Mouse (Mus musculus): Measurements from ENCODE around the gene Emsy. TPM values are rescaled to one million over a fixed set of nuclear protein-coding genes. Genes with fewer than 3 reads are reported as not detected.

Gene Emsy
- total and polyA plus RNA-seq, 3 experiments = 3.6 to 201 (median 57.2) TPM

DNA sequence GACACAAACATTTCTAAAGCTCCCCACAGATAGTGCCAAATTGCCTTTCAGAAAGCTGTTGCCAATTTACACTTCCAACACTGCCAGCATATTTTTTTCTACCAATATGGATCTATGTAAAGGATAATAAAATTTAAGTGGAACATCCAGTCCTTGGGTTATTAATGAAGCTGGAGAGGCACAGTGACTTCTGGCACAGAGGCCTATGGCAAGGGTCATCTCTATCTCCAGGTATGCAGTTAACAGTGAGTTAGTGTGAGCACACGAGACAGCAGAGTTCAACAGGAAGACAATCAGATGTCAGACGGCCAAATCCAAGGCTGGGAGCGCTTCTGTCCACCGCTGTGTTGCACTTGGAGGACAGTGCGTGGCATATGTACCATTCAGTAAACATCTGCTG is 41.5 kb upstream of the Emsy start:
- ATAC-seq (ENCODE audit: extremely low read depth, insufficient number of reproducible peaks, low FRiP score, poor library complexity, severe bottlenecking) (no peak), DNase-seq (ENCODE audit: low spot score) (no peak)
- Histone ChIP-seq H3K4me3 (ENCODE audit: low read depth, low read length) (no peak overlapping the region), H3K4me1 (ENCODE audit: insufficient read depth, low read depth, low read length) (peaks cover 30% of the 10 kb centered on the region), H3K36me3 (replicated peaks) (peaks cover 25% of the 10 kb centered on the region), H3K9me3 (replicated peaks) (no peaks in the 10 kb centered on the region), H3K27me3 (ENCODE audit: insufficient read depth, low read length) (no peaks in the 10 kb centered on the region)
- TF ChIP-seq GATA1 (IDR thresholded peaks at IDR 0.05; ENCODE audit: borderline replicate concordance, low read length) (no peak), CTCF (IDR thresholded peaks at IDR 0.05; ENCODE audit: low read depth, low read length) (no peak), TAL1 (conservative IDR thresholded peaks at IDR 0.05; ENCODE audit: low read depth, low read length) (no peak), POLR2AphosphoS5 (IDR thresholded peaks at IDR 0.05; ENCODE audit: insufficient replicate concordance, low read depth, low read length) (no peak), GATA2 (IDR thresholded peaks at IDR 0.05; ENCODE audit: borderline replicate concordance, low read depth, low read length) (no peak)

- no peak for ATAC-seq (ENCODE audit: extremely low read depth, insufficient number of reproducible peaks, low FRiP score, poor library complexity, severe bottlenecking)
- TF ChIP-seq POLR2AphosphoS5 (IDR thresholded peaks at IDR 0.05; ENCODE audit: insufficient replicate concordance, low read depth, low read length) = no peak
- no peak for TF ChIP-seq TAL1 (conservative IDR thresholded peaks at IDR 0.05; ENCODE audit: low read depth, low read length)
- TF ChIP-seq GATA1 (IDR thresholded peaks at IDR 0.05; ENCODE audit: borderline replicate concordance, low read length) = no peak
- no peak for TF ChIP-seq GATA2 (IDR thresholded peaks at IDR 0.05; ENCODE audit: borderline replicate concordance, low read depth, low read length)
- no peak for TF ChIP-seq CTCF (IDR thresholded peaks at IDR 0.05; ENCODE audit: low read depth, low read length)
- peaks cover 25% of the 10 kb centered on the region for H3K36me3 ChIP-seq (replicated peaks)
- peaks cover 35% of the 10 kb centered on the region for H3K4me1 ChIP-seq (ENCODE audit: insufficient read depth, low read depth, low read length)
- DNase-seq (ENCODE audit: low spot score) = no peak
- no peaks in the 10 kb centered on the region for H3K9me3 ChIP-seq (replicated peaks)
- no peak overlapping the region for H3K4me3 ChIP-seq (ENCODE audit: low read depth, low read length)
- no peaks in the 10 kb centered on the region for H3K27me3 ChIP-seq (ENCODE audit: insufficient read depth, low read length)
Measured at GRCm38 (mm10) chr7:98697496-98697895, 40.9 kb upstream of the Emsy start.

DNA sequence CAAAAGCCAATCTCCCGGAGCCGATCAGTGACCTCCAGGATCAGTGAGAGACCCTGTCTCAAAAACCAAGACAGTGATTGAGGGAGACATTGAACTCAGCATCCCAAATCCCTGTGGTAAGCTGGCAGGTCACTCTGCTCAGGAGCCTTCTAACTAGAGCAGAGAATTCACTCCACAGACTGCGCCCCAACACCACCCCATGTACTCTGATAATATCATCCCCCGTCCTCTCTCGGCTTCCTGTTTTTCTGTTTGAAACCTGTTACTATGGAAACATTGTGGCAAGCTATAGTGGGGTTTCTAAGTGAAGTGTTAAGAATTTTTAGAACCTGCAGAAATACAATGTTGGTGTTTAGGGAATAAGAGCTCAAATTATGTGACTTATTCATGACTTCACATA is 37.5 kb upstream of the Emsy start:
- Histone ChIP-seq H3K9me3 (replicated peaks) (no peaks in the 10 kb centered on the region), H3K27me3 (ENCODE audit: insufficient read depth, low read length) (no peaks in the 10 kb centered on the region), H3K36me3 (replicated peaks) (peaks cover 3% of the 10 kb centered on the region), H3K4me1 (ENCODE audit: insufficient read depth, low read depth, low read length) (peaks cover 37% of the 10 kb centered on the region), H3K4me3 (ENCODE audit: low read depth, low read length) (peak overlapping the region; percentile 22; the same call in 1 of the 2 replicates)
- peak; percentile 29 for DNase-seq (ENCODE audit: low spot score)
- TF ChIP-seq TAL1 (conservative IDR thresholded peaks at IDR 0.05; ENCODE audit: low read depth, low read length) = no peak
- TF ChIP-seq CTCF (IDR thresholded peaks at IDR 0.05; ENCODE audit: low read depth, low read length) = no peak
- no peak for TF ChIP-seq POLR2AphosphoS5 (IDR thresholded peaks at IDR 0.05; ENCODE audit: insufficient replicate concordance, low read depth, low read length)
- TF ChIP-seq GATA2 (IDR thresholded peaks at IDR 0.05; ENCODE audit: borderline replicate concordance, low read depth, low read length) = no peak
- no peak for TF ChIP-seq GATA1 (IDR thresholded peaks at IDR 0.05; ENCODE audit: borderline replicate concordance, low read length)
- ATAC-seq (ENCODE audit: extremely low read depth, insufficient number of reproducible peaks, low FRiP score, poor library complexity, severe bottlenecking) = peak; percentile 85

DNA sequence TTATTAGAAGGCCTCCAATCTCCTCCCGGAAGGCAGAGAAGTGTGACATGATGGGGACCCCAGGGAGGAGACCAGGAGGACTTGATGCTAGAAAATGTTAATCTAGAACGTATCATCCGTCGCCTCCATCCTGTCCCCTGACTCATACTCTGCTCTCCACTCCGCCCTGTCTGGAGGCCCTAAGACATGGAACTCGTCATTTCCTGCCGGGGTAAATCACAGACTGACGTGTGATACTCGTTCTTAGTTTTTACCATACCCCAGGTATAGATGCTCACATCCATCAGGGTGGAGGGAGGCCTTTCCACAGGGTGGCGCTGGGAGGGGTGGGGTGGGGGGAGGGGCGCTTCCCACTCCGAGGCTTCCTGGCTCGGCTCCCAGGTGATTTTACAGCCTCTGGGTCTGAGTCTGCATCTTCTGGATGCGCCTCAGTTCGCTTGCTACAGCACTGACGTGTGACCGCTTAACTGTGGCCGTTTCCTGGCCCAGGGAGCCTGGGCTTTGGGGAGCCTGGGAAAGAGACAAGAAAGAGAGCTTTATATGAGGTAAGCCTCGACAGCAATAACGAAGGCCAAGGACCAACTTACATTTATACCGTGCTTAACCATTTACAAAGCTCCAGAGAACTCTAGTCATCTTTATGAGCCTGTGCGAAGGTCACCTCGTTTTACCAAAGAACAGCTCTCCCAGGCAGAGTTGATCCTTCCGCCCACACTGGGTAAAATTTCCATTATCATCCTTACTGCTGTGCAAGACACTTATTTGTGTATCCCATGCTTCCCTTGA is 36.4 kb upstream of the Emsy start:
- Histone ChIP-seq H3K27me3 (ENCODE audit: insufficient read depth, low read length) (no peaks in the 10 kb centered on the region), H3K9me3 (replicated peaks) (no peaks in the 10 kb centered on the region), H3K4me1 (ENCODE audit: insufficient read depth, low read depth, low read length) (peaks cover 34% of the 10 kb centered on the region), H3K4me3 (ENCODE audit: low read depth, low read length) (no peak overlapping the region), H3K36me3 (replicated peaks) (no peaks in the 10 kb centered on the region)
- DNase-seq (ENCODE audit: low spot score) = no peak
- no peak for ATAC-seq (ENCODE audit: extremely low read depth, insufficient number of reproducible peaks, low FRiP score, poor library complexity, severe bottlenecking)
- TF ChIP-seq TAL1 (conservative IDR thresholded peaks at IDR 0.05; ENCODE audit: low read depth, low read length) (no peak), POLR2AphosphoS5 (IDR thresholded peaks at IDR 0.05; ENCODE audit: insufficient replicate concordance, low read depth, low read length) (no peak), GATA2 (IDR thresholded peaks at IDR 0.05; ENCODE audit: borderline replicate concordance, low read depth, low read length) (no peak), GATA1 (IDR thresholded peaks at IDR 0.05; ENCODE audit: borderline replicate concordance, low read length) (no peak), CTCF (IDR thresholded peaks at IDR 0.05; ENCODE audit: low read depth, low read length) (no peak)

DNA sequence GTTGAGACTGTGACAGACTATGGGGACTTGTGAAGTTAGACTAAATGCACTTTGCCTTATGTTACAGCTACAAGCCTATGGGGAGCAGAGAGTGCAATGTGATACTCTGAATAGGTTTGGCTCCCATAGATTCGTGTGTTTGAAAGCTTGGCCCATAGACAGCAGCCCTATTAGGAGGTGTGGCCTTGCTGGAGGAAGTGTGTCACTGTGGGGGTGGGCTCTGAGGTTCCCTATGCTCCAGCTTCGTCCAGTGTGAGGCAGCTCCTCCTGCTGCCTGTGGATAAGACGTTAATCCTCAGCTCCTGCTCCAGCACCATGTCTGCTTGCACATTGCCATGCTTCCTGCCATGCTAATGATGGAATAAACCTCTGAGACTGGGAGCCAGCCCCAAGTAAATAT is 34.2 kb upstream of the Emsy start:
- peaks cover 7% of the 10 kb centered on the region for H3K27me3 ChIP-seq (ENCODE audit: insufficient read depth, low read length)
- no peak for TF ChIP-seq CTCF (IDR thresholded peaks at IDR 0.05; ENCODE audit: low read depth, low read length)
- no peak for TF ChIP-seq POLR2AphosphoS5 (IDR thresholded peaks at IDR 0.05; ENCODE audit: insufficient replicate concordance, low read depth, low read length)
- no peak for TF ChIP-seq GATA1 (IDR thresholded peaks at IDR 0.05; ENCODE audit: borderline replicate concordance, low read length)
- TF ChIP-seq GATA2 (IDR thresholded peaks at IDR 0.05; ENCODE audit: borderline replicate concordance, low read depth, low read length) = no peak
- TF ChIP-seq TAL1 (conservative IDR thresholded peaks at IDR 0.05; ENCODE audit: low read depth, low read length) = no peak
- H3K36me3 ChIP-seq (replicated peaks) = no peaks in the 10 kb centered on the region
- H3K4me3 ChIP-seq (ENCODE audit: low read depth, low read length) = no peak overlapping the region
- DNase-seq (ENCODE audit: low spot score) (no peak), ATAC-seq (ENCODE audit: extremely low read depth, insufficient number of reproducible peaks, low FRiP score, poor library complexity, severe bottlenecking) (no peak)
- no peaks in the 10 kb centered on the region for H3K9me3 ChIP-seq (replicated peaks)
- H3K4me1 ChIP-seq (ENCODE audit: insufficient read depth, low read depth, low read length) = peaks cover 26% of the 10 kb centered on the region

GRCm38 (mm10) chr7:98690126-98690525 is 33.5 kb upstream of the Emsy start:
- Histone ChIP-seq H3K36me3 (replicated peaks) (no peaks in the 10 kb centered on the region), H3K27me3 (ENCODE audit: insufficient read depth, low read length) (peaks cover 13% of the 10 kb centered on the region), H3K9me3 (replicated peaks) (no peaks in the 10 kb centered on the region), H3K4me1 (ENCODE audit: insufficient read depth, low read depth, low read length) (peaks cover 26% of the 10 kb centered on the region), H3K4me3 (ENCODE audit: low read depth, low read length) (no peak overlapping the region)
- ATAC-seq (ENCODE audit: extremely low read depth, insufficient number of reproducible peaks, low FRiP score, poor library complexity, severe bottlenecking) = no peak
- TF ChIP-seq GATA2 (IDR thresholded peaks at IDR 0.05; ENCODE audit: borderline replicate concordance, low read depth, low read length) = no peak
- no peak for DNase-seq (ENCODE audit: low spot score)

Measured in G1E (cell line).